Mouse (Mus musculus) CH12.LX (cell line): ENCODE measurements around the gene Phip. TPM values are rescaled to one million over a fixed set of nuclear protein-coding genes. Genes with fewer than 3 reads are reported as not detected.

Experiments used
- DNase-seq: peaks from one replicate; pipeline ENCODE4 v3.0.0-alpha.2; 2013; ENCODE audit errors: extremely low read depth
- H3K27ac ChIP-seq: 2 replicates; pipeline ENCODE4 v1.5.1; 2012; ENCODE audit warnings: low read depth, mild to moderate bottlenecking, control low read depth, moderate library complexity; ENCODE audit not compliant: insufficient read depth
- H3K27me3 ChIP-seq: replicated peaks from 2 replicates; pipeline ENCODE3; 2012; ENCODE audit warnings: inconsistent platforms
- H3K36me3 ChIP-seq, 2 experiments: replicated peaks in 1 of 2; 2 replicates each; pipeline versions ENCODE3 to v1.6.1; 2012; ENCODE audit warnings: inconsistent platforms in 1 of 2, low read length in 1 of 2, mild to moderate bottlenecking in 1 of 2, mixed read lengths in 1 of 2, moderate library complexity in 1 of 2; ENCODE audit not compliant: control insufficient read depth in 1 of 2, insufficient read depth in 1 of 2
- H3K4me1 ChIP-seq, 2 experiments: 2 replicates each; pipeline ENCODE4 v1.6.1; 2012; ENCODE audit warnings: inconsistent platforms in 1 of 2, moderate library complexity in 1 of 2; ENCODE audit not compliant: insufficient read depth in 2 of 2, control insufficient read depth in 1 of 2
- H3K4me2 ChIP-seq: 2 replicates; pipeline ENCODE4 v1.6.1; 2012; ENCODE audit warnings: low read depth, mild to moderate bottlenecking, control low read depth; ENCODE audit not compliant: poor library complexity, insufficient read depth, severe bottlenecking
- H3K4me3 ChIP-seq, 3 experiments: fragments of 150-350 bp in 1 of 3; sonication (generic) in 1 of 3; replicated peaks in 1 of 3; 2 replicates each; pipeline versions ENCODE3 to v1.5.1; 2011 to 2012; ENCODE audit warnings: low read depth in 2 of 3, low read length in 2 of 3, mild to moderate bottlenecking in 2 of 3, moderate library complexity in 2 of 3, control low read depth in 1 of 3, improper control_type of control experiment in 1 of 3, inconsistent platforms in 1 of 3, mixed read lengths in 1 of 3; ENCODE audit not compliant: poor library complexity in 1 of 3
- H3K79me2 ChIP-seq: replicated peaks from 2 replicates; pipeline ENCODE4 v1.6.1; 2012; ENCODE audit warnings: mild to moderate bottlenecking, moderate library complexity; ENCODE audit not compliant: control insufficient read depth, poor library complexity, insufficient read depth, severe bottlenecking; ENCODE audit errors: extremely low read depth
- H3K9ac ChIP-seq: 2 replicates; pipeline ENCODE4 v1.6.1; 2012; ENCODE audit warnings: low read depth, mild to moderate bottlenecking, control low read depth, moderate library complexity; ENCODE audit not compliant: insufficient read depth
- H3K9me3 ChIP-seq: replicated peaks from 2 replicates; pipeline ENCODE3; 2012; ENCODE audit warnings: low read length, inconsistent platforms, mixed read lengths
- BHLHE40 ChIP-seq: IDR thresholded peaks from 2 replicates; pipeline ENCODE4 v1.6.1; 2011; ENCODE audit warnings: mild to moderate bottlenecking, low read depth, low read length, improper control_type of control experiment
- CTCF ChIP-seq, 2 experiments: IDR thresholded peaks in 1 of 2; conservative IDR thresholded peaks in 1 of 2; 2 replicates each; pipeline ENCODE4 v1.5.1; 2011 to 2012; ENCODE audit warnings: low read depth in 2 of 2, low read length in 2 of 2, improper control_type of control experiment in 1 of 2, inconsistent platforms in 1 of 2, mild to moderate bottlenecking in 1 of 2, moderate library complexity in 1 of 2
- ELF1 ChIP-seq: IDR thresholded peaks from 2 replicates; pipeline ENCODE4 v1.6.1; 2014; ENCODE audit warnings: low read depth, mild to moderate bottlenecking, inconsistent platforms, low read length, improper control_type of control experiment
- EP300 ChIP-seq: IDR thresholded peaks from 2 replicates; pipeline ENCODE4 v1.6.1; 2011; ENCODE audit warnings: low read length, improper control_type of control experiment
- GABPA ChIP-seq: IDR thresholded peaks from 2 replicates; pipeline ENCODE4 v1.6.1; 2012; ENCODE audit warnings: low read depth, low read length, improper control_type of control experiment, inconsistent platforms; ENCODE audit not compliant: insufficient replicate concordance
- HCFC1 ChIP-seq: IDR thresholded peaks from 2 replicates; pipeline ENCODE4 v1.6.1; 2012; ENCODE audit warnings: low read depth, mild to moderate bottlenecking, inconsistent platforms, low read length, improper control_type of control experiment
- IRF4 ChIP-seq: IDR thresholded peaks from 2 replicates; pipeline ENCODE4 v1.6.1; 2014; ENCODE audit warnings: low read depth, mild to moderate bottlenecking, inconsistent platforms, low read length, improper control_type of control experiment
- JUN ChIP-seq: IDR thresholded peaks from 2 replicates; pipeline ENCODE4 v1.6.1; 2011; ENCODE audit warnings: low read depth, mild to moderate bottlenecking, low read length, improper control_type of control experiment, moderate library complexity; ENCODE audit not compliant: insufficient read depth
- MEF2A ChIP-seq: IDR thresholded peaks from 2 replicates; pipeline ENCODE4 v1.6.1; 2014; ENCODE audit warnings: low read depth, mild to moderate bottlenecking, inconsistent platforms, low read length, improper control_type of control experiment, borderline replicate concordance
- MXI1 ChIP-seq: IDR thresholded peaks from 2 replicates; pipeline ENCODE4 v1.6.1; 2011; ENCODE audit warnings: mild to moderate bottlenecking, low read depth, low read length, improper control_type of control experiment
- MYC ChIP-seq: IDR thresholded peaks from 2 replicates; pipeline ENCODE4 v1.6.1; 2011; ENCODE audit warnings: low read depth, mild to moderate bottlenecking, improper control_type of control experiment, low read length
- NRF1 ChIP-seq: IDR thresholded peaks from 2 replicates; pipeline ENCODE4 v1.6.1; 2014; ENCODE audit warnings: low read depth, mild to moderate bottlenecking, inconsistent platforms, low read length, improper control_type of control experiment, moderate library complexity
- PAX5 ChIP-seq: IDR thresholded peaks from 2 replicates; pipeline ENCODE4 v1.6.1; 2012; ENCODE audit warnings: low read length, inconsistent platforms, mixed read lengths
- POLR2A ChIP-seq: IDR thresholded peaks from 2 replicates; pipeline ENCODE4 v1.6.1; 2011; ENCODE audit warnings: low read depth, mild to moderate bottlenecking, improper control_type of control experiment, low read length
- SMC3 ChIP-seq: IDR thresholded peaks from 2 replicates; pipeline ENCODE4 v1.6.1; 2011; ENCODE audit warnings: low read depth, low read length, improper control_type of control experiment
- ZC3H11A ChIP-seq: IDR thresholded peaks from 2 replicates; pipeline ENCODE4 v1.6.1; 2012; ENCODE audit warnings: low read depth, mild to moderate bottlenecking, inconsistent platforms, low read length, improper control_type of control experiment
- ZKSCAN1 ChIP-seq: IDR thresholded peaks from 2 replicates; pipeline ENCODE4 v1.6.1; 2012; ENCODE audit warnings: low read depth, inconsistent platforms, low read length, improper control_type of control experiment, borderline replicate concordance
- ZMIZ1 ChIP-seq: IDR thresholded peaks from 2 replicates; pipeline ENCODE4 v1.6.1; 2012; ENCODE audit warnings: low read depth, mild to moderate bottlenecking, inconsistent platforms, low read length, improper control_type of control experiment
- dilution Hi-C: fragments of 300-500 bp; cut with MboI; formaldehyde crosslinking; loops from 2 replicates; pipeline ENCODE4 v1.14.3; 2020; ENCODE audit warnings: low sequenced_read_pairs; ENCODE audit not compliant: extremely low pct_unique_long_range_greater_than_20kb, extremely low pct_ligation_motif_present
- in situ Hi-C: fragments of 300-500 bp; cut with MboI; formaldehyde crosslinking; loops from 3 replicates; pipeline ENCODE4 v1.14.3; 2019; ENCODE audit warnings: low sequenced_read_pairs, low pct_ligation_motif_present, low pct_unique_long_range_greater_than_20kb, mixed read lengths
- polyA plus RNA-seq: library from polyadenylated mRNA; unstranded; fragments of >175 nt; gene quantifications from 2 replicates; pipeline ENCODE4 v1.2.1, GENCODE M21; 2012; ENCODE audit warnings: low read depth; ENCODE audit not compliant: insufficient read length
- total RNA-seq, 2 experiments: library from RNA; depleted of rRNA; stranded (reverse); fragments of 300-350 nt in 1 of 2; fragments of >200 nt in 1 of 2; gene quantifications; 2 replicates each; pipeline ENCODE4 v1.2.3; 2012 to 2014

Phip gene
- total and polyA plus RNA-seq, 3 experiments, result 24.1 to 29.8 (median 28.8) TPM

DNA sequence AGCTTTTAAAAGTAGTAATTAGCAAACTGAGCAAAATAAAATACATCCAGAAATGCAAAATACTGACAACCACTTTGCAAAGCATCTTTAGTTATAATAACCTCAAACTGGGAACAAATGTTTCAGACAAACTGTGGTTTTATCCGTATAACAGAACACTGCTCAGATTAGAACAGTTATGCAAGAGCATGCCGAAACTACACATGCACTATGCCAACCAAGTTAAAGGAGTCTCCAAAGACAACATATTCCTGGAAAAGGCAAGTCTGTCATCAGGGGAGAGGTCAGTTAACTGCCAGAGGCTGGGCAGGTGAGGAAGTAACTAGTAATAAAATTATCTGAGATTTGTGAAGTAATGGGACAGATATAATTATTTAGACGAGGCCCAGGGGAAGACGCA lies 132.6 kb downstream of the Phip start:
- Histone ChIP-seq H3K36me3 (peaks cover 10 to 51% of the 10 kb centered on the region in 2 experiments), H3K4me3 (no peak overlapping the region), H3K4me1 (peaks cover 0 to 34% of the 10 kb centered on the region in 2 experiments; a peak in 2 of 4 replicates), H3K27me3 (no peaks in the 10 kb centered on the region), H3K4me2 (no peak overlapping the region), H3K79me2 (no peaks in the 10 kb centered on the region), H3K9me3 (no peaks in the 10 kb centered on the region), H3K9ac (no peak overlapping the region), H3K27ac (no peak overlapping the region)
- TF ChIP-seq EP300, result no peak
- in situ Hi-C loops, result loop anchor here (25.0 kb wide), 1 partner anchor 605 kb away; no protein-coding TSS in a partner anchor
- DNase-seq, result no peak
- dilution Hi-C loops, result no loop called here

DNA sequence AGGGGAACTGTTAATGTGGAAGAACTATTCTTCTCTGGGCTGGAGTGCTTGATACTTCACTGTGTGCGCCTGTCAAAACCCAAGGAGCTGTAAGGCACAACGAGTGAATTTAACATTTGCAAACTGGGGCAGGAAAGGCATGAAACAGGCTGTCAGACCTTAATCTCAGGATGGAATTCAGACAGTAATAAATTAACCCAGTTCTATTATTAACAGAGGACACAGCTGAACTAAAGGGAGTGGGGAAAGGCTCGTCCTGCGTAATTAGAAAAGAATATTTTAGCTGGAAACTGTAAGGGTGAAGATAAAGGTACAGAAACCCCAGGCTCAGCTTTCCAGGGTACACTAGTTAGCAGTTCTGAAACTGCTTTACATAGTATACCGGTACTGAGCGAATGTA lies 139.4 kb downstream of the Phip start:
- no peak overlapping the region for H3K4me2 ChIP-seq
- no peak overlapping the region for H3K9ac ChIP-seq
- dilution Hi-C loops, result no loop called here
- 0 out of 2 replicates have a peak, but pooled peaks cover 2% of the 10 kb centered on the region for H3K79me2 ChIP-seq
- H3K4me3 ChIP-seq, result no peak overlapping the region
- H3K4me1 ChIP-seq, result peaks cover 6 to 32% of the 10 kb centered on the region in 2 experiments; a peak in 3 of 4 replicates
- in situ Hi-C loops, result loop anchor here (25.0 kb wide), 1 partner anchor 599 kb away; no protein-coding TSS in a partner anchor
- no peaks in the 10 kb centered on the region for H3K27me3 ChIP-seq
- DNase-seq, result no peak
- no peak overlapping the region for H3K27ac ChIP-seq
- no peak for TF ChIP-seq ZC3H11A
- H3K9me3 ChIP-seq, result no peaks in the 10 kb centered on the region
- H3K36me3 ChIP-seq, result peaks cover 5 to 38% of the 10 kb centered on the region in 2 experiments

DNA sequence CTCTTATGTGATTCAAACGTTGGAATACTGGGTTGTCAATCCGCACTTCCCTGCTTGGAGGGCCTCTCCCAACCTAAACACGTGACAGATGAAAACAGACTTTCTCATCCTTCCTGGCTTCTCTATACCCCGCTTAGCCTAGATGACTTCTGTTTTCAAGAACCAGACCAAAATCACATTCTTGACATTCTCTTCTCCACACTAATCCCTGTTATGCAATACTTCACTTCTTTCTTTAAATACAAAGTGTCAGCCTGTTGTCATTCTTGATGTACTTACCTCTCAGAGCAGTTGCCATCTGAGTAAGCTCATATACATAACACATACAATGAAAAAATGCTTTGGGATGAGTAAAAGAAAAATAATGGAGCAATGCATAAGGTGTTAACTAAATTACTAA lies 143.4 kb downstream of the Phip start:
- no peak for DNase-seq
- peaks cover 0 to 11% of the 10 kb centered on the region in 2 experiments for H3K36me3 ChIP-seq
- no peak overlapping the region for H3K4me3 ChIP-seq
- no peaks in the 10 kb centered on the region for H3K27me3 ChIP-seq
- in situ Hi-C loops, result loop anchor here (25.0 kb wide), 1 partner anchor 595 kb away; no protein-coding TSS in a partner anchor
- H3K4me1 ChIP-seq, result peaks cover 6 to 34% of the 10 kb centered on the region in 2 experiments; a peak in 3 of 4 replicates
- TF ChIP-seq NRF1 (no peak), ZKSCAN1 (no peak), BHLHE40 (no peak), ZMIZ1 (no peak), GABPA (no peak), CTCF (conservative IDR thresholded peaks at IDR 0.05 in 1 of 2, IDR thresholded peaks at IDR 0.05 in 1 of 2; ENCODE audit: low read depth in 2 of 2, low read length in 2 of 2) (no peak), ZC3H11A (no peak), POLR2A (no peak), EP300 (no peak), JUN (no peak), MXI1 (no peak), PAX5 (no peak), ELF1 (no peak), SMC3 (no peak), MEF2A (no peak), IRF4 (no peak), MYC (no peak), HCFC1 (no peak)
- no peak overlapping the region for H3K9ac ChIP-seq
- H3K4me2 ChIP-seq, result no peak overlapping the region
- H3K27ac ChIP-seq, result no peak overlapping the region
- H3K9me3 ChIP-seq, result no peaks in the 10 kb centered on the region
- dilution Hi-C loops, result no loop called here
- H3K79me2 ChIP-seq, result peaks cover 2% of the 10 kb centered on the region; the same call in 1 of the 2 replicates
